Mouse (Mus musculus): ENCODE data around the gene Casq2.
A peak's percentile ranks its signal among the peaks of the same experiment; 100 is the strongest.

Casq2 gene

DNA sequence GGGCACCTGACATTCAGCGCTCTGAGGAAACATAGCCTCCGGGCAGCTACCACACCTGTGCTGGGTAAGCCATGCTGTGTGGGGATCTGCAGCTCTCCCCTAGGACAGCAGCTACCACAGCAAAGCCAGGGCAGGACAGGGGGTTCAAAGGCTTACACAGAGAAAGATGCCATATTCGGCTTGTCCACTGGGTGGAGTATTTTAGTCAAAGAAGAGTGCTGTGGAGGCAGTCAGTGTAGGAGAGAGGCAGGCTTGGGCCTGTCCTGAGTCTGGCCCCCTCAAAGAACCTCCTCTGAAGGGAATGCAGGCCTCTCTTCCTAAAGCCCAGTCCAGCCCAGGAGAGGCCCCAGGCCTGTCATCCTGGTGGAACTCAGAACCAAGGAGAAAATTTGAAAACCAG is 4.4 kb upstream of the Casq2 start:
- DNase-seq (ENCODE audit: low spot score in 2 of 2): peak; percentile 67 to 77

DNA sequence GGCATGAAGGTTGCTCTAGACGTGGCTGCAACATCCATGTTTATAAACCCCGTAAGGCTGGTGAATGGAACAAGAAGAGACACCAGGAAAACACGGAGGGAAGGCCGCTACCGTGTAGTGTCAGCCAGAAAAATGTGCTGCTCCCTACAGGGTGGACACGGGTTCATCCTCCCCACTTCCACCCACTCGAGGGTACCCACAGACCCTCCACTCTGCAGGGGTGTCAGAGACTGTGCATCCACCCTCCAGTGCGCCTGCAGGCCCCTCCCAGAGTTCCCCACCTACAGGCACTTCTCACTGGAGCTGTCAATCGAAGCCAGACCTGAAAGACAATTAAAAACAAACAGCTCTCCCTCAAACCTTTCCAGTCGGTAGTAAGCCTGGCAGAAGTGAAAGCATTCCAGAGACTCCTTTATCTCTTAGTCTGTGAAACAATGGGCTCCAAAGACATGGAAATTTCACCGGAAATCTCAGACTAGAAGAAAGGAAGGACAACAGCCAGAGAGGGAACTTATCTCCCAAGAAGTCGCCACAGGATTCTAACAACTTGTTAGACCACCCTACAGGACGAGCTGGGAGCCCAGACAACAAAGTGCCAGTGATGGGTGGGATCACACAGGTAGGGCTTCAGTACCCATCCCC is 2.5 kb upstream of the Casq2 start:
- DNase-seq (ENCODE audit: low spot score in 2 of 2): no peak

DNA sequence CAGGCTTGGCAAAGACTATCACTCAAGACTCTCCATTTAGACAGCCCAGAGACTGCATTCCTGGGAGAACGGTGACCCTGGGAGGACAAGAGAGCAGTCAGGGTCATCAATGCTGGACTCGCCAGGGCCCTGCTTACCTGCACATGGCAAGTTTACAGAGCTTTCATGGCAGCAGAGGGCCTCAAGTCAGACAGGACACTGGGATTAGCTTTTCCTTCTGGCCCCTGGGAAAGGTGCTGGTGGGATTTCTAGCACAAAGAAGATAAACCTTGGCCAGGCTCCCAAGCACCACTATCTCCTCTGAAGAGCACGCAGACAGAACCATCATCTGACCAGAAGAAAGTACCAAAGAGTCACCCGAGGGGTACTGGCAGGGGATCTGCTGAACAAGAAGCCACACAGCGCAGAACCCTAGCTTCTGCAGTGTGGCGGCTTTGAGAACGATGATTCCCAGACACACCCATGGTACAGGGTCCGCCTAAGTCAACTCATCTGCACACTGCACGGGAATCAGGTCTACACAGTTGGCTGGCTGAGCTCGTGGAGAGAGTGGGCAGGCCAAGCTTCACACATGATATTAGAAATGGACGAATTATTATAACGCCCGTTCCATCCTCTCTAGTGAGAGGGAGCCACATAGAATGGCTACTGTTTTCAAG is 1.3 kb upstream of the Casq2 start:
- DNase-seq (ENCODE audit: low spot score in 2 of 2): no peak

DNA sequence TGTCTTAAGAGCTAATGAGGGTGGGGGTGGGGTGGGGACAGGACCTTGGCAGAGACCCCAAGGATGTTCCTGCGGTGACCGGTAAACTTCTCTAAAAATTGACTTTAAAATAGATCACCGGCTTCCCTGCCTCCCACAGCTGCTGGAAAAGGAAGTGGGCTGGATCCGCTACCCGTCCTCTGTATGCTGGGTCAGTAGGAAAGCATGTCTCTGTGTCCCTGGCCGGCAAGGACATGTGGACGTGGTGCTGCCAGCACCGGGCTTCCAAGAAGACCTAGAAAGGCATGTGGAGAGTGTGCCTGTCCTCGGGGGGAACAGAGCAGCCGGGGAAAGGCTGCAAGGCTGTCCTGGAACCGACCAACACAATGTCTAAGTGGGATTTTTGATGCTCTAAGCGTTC is 496 bp upstream of the Casq2 start:
- no peak for DNase-seq (ENCODE audit: low spot score in 2 of 2)

DNA sequence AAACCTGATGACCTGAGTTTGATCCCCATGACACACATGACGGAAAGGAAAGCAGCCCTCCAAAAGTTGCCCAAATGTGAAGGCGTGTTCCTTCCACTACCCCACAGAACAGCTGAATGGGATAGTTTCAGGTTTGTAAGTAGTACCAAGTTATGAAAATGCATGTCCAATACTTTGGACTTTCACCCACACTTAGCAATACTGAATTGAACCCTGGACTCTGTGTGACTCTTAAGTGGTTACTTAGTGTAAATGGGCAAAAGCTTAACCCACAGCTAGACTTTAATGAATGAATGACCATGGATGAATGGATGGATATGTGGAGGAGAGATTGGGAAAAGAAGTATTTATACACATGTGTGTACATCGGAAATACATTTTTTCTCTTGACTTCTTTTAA is 8.6 kb downstream of the Casq2 start:
- DNase-seq (ENCODE audit: low spot score in 2 of 2): no peak

DNA sequence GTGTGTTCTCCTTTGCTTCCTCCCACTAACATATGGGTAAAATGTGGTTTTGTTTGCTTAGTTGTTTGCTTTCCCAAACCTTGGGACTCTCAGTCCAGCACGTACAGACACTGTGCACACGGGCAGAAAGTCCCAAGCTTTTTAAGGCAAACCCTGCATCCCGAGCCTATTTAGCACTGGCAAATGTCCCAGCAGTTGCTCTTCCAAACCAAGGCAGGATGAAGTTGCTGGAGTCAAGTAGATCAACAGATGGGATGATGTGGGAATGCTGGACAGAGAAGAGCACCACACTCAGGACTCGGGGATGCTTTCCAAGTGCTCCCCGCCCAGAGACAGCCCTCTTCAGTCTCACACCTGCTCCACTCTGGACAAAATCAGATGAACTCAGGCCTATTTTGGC is 9.2 kb downstream of the Casq2 start:
- no peak for DNase-seq (ENCODE audit: low spot score in 2 of 2)

DNA sequence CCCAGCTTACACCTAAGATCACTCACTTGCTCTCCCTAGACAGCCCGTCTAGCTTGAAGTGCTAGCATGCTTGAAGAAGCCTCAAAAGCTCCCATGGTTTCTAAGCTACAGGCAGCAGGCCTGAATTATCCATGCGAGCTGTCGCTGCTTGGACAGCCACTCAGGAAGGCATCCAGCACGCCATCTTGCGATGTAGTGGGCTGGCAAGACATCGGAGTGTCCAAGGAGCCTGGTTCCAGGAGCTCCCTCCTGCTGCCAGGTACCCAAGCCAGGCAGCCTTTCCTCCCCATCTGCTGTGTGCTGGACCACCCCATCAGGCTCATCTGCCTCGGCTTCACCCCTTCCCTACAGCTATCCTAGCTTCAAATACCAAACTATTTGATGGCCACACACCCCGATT is 10.2 kb downstream of the Casq2 start:
- DNase-seq (ENCODE audit: low spot score in 2 of 2): no peak

DNA sequence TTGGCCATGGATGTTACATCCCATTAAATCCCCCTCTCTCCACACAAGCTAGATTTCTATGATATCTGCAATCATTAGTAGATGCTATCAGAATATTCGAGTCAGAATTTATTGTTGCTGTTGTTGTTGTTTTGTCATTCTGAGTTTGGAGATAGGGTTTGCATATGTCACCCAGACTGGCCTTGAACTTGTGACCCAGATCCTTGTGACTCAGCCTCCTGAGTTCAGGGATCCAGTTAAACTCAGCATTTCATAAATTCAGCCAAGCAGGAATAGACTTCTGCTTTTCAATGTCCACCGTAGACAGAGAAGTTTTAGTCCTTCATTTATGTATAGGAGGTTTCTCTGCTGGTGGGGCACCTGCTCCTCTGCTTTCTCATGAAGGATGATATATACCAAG is 10.8 kb downstream of the Casq2 start:
- DNase-seq (ENCODE audit: low spot score in 2 of 2): no peak

DNA sequence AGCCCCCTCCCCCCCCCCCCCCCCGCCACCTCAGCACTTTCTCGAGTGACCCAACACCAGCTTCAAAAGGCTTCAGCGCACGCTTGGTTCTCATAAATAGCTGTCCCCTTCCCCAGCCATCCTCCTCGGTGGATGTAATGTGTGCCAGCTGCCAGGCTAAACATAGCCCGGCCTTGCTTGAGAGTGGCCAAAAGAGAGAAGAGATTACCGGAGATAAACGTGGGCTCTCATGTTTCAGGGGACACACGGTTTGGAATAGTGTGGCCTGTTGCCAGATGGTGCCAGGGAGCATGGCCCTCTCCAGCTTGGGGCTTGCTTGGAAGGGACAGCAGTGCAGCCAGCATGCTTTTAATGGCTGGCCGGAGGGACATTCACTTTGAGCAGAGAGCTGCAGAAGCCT is 13.0 kb downstream of the Casq2 start:
- no peak for DNase-seq (ENCODE audit: low spot score in 2 of 2)

DNA sequence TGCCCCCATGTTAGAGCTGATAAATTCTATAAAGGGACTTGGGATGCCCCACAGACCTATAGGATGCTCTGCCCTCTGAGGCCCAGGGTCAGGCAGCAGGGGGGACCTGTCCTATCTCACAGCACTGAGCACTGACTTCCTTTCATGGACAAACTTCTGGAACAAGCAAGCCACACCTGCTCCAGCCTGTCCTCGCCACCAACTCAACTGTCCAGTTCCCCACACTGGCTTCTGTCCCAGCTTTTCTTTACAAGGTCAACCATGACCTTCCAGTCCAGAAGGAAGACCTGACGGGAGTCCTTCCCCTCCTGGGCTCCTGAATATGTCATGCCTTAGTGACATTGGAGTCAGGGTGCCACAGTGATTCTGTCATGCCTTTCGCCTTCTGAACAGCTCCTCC is 13.6 kb downstream of the Casq2 start:
- no peak for DNase-seq (ENCODE audit: low spot score in 2 of 2)

DNA sequence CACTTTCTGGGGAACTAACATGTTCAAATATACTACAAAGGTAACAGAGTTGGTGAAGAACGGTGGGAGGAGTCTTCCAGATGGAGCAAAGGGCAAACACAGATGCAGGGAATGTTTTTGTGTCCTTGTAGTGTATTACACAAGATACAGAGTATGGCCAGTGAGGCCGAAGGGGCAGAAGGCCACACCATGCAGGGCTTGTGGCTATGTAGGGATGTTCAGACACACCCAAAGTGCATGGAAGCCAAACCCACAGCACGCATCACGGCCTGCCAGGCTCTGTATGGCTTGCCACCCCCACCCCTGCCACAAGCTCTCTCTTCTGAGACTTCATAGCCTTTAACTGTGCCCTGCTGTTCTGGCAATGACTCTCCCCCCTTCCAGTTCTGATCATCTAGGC is 15.2 kb downstream of the Casq2 start:
- DNase-seq (ENCODE audit: low spot score in 2 of 2): no peak

DNA sequence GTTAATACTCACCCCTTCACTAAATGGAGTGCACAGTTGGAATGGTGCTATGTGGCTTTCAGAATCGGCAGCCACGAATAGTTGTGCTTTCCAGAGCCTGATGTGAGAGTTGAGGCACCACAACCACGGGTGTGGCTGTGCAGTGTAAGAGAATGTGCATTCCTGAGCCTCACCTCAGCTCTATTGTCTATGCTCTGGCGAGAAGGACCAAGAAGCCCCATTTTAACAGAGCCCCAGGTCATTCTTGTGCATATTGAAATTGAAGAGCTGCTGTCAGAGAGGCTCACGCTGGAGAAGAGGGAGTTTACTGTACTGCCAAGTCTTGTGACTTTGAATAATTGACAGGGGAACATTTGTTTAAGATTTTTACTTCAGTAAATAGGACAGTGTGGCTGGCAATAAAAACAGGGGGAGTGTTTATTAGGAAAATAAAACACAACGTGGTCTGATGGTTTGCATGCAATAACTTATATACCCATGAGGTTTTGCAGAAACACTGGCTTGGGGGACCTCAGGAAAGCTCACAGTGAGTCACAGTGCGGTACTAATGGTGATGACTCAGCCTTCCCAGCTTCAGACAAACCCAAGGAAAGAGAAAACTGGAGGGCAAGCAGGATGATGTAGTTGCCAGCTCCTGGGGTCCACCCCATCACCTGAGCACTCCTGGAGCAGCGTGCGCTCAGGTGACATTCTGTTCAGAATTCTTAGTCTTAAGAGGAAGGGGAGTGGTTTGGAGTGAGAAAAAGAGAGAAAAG is 17.8 kb downstream of the Casq2 start:
- DNase-seq (ENCODE audit: low spot score in 2 of 2): no peak

DNA sequence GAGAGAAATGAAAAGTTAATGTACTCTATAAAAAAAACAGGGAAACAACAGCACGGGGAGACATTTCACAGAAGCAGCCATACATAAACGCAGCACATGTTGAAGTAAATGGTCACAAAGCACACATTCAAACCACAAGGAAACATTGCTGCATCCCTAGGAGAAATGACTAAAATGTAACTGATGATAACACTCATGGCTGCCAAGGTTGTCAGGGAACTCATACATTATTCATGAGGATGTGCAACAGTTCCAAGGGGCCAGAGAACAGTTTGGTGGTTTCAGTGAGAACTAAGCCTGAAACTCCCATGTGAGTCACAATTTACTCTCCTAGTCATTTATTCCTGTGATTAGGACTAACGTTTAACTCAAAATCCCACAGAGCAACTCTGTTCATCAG is 22.0 kb downstream of the Casq2 start:
- no peak for DNase-seq (ENCODE audit: low spot score in 2 of 2)

DNA sequence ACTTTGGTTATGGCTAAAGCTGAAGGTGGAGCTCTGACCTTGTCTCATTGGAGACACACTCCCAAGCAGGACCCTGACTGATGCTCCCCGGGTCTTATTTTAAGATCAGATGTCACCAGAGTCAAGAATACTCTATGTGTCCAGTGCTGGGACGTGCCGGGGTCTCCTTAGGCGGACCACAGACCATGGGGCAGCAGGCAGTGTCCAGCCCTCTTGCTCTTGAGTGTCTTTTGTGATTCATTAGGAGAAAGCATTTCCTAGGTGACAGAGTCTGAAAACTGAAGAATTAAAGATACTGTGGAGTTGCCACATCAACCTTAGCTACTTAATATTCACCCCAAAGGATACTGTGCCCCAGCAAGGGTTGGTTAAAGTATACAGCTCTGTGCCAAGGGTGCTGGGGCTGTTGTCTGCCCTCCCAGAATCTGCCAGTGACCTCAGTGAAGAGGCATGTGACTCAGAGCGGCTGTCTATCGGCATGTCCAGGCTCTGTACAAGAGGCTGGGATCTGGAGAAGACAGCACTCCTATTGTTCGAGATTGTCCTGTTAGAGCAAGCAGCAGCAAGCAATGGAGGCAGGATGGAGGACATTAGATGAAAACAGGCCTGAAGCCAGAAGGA is 25.9 kb downstream of the Casq2 start:
- DNase-seq (ENCODE audit: low spot score in 2 of 2): no peak

DNA sequence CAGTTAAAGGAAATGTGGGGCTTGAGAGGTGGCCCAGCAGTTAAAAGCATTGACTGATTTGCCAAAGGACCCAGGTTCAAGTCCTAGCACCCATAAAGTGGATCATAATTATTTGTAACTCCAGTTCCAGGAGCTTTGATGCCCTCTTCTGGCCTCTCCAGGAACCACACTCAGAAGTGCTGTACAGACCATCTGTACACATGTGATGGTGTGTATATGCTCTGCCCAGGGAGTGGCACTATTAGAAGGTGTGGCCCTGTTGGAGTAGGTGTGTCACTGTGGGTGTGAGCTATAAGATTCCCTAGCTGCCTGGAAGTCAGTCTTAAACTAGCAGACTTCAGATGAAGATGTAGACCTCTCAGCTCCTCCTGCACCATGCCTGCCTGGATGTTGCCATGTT is 34.7 kb downstream of the Casq2 start:
- no peak for DNase-seq (ENCODE audit: low spot score in 2 of 2)

DNA sequence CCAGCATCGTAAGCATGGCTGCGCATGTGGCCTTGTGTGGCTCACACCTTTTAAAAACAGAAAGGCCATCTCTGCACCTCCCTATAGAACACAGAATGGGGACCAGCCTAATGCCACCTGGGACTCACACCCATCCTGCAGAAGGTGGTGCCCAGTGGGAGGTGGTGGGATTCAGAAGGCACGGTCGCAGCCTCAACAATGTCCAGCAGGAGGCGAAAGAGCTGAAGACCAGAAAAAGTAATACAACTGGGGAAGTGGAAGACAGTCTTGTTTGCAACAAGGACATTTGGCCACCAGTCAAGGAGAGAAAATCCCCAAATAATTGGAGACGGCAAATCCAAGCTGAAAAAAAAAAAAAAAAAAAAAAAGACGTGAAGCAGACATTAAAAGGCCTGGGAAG is 35.8 kb downstream of the Casq2 start:
- DNase-seq (ENCODE audit: low spot score in 2 of 2): no peak

DNA sequence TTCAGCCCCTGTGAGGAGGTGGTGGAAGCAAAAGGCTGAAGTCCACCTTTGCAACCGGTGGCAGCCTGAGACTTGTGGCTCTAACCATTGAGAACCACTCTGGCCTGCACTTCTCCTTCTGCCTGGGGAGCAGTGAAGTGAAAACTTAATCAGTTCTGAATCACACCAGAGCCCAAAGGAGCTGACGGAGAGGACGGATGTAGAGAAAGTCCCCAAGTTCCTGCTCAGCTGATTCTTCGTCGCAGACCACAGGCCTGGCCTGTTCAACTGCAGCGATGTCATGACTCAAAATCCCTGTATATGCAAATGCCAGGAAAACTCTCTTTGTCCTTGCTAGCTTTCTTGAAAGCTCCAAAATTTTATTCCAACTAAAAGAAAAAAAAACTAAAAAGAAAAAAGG is 37.4 kb downstream of the Casq2 start:
- DNase-seq (ENCODE audit: low spot score in 2 of 2): no peak

DNA sequence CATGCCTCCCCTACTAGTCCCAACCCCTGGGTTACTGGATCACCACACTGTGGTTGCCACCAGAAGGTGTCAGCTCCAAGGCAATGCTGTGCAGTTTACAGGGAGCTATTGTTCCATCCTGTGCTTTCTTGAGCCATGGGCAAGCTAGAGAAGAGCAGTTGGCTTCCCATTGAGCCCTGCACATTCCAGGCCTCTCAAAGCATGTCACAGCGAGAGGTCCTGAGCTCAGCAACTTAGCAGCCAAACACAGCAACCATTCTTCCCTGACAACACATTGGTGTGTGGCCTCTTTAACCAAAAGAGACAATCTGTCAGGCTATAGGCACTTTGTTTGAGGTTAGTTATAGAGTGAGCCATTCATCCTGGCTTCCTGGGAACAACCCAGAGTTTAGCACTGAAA is 39.3 kb downstream of the Casq2 start:
- no peak for DNase-seq (ENCODE audit: low spot score in 2 of 2)

DNA sequence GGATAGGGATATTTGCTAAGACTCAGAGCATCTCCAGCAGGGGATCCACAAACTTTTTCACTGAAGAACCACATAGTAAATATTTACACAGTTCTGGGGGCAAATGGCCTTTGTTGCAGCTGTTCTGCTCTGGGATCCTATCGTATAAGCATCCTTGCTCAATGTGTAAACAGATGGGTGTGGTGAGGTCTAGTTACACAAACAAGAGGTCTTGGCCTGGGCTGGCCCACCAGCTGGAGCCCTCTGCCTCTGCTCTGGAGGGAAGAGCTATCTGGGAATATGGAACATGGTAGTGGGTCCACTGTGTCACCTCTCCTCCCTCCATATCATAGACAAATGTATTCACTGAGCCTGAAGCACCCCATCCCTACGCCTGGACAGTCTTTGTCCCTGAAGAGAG is 40.9 kb downstream of the Casq2 start:
- no peak for DNase-seq (ENCODE audit: low spot score in 2 of 2)

DNA sequence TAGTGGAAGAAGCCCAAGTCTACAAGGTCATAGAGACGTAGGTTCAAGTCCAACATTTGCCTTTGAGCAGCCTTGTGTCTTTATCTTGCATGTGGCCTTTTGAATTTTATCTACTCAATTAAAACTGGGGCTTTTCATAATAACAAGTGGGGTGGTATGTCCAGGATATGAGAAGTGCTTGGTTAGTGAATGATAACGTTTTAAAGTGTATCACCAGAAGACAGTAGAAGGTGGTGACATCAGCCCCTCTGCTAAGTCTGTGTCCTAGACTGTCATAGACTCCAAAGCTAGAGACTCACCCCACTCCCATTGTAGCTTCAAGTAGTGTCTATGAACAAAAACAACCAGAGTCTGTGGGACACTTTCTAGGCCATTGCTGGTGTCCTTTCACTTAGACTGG is 42.0 kb downstream of the Casq2 start:
- DNase-seq (ENCODE audit: low spot score in 2 of 2): no peak

DNA sequence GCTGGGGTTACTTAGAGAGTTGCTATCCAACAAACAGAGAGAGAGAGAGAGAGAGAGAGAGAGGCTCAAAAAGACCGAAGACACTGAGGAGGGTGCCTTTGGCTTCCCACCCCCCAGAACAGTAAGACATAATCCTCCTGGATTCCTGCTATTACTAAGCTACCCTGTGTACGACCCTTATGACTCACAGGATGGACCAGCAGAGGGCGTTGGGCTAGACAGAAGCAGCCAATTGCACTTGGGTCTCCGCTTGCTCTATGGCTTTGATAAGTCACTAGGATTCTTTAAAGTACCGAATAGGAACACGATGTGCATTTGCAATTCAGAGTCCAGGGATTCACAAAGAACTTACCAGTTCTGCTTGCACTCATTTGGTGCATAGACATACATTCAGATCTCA is 44.3 kb downstream of the Casq2 start:
- DNase-seq (ENCODE audit: low spot score in 2 of 2): no peak

DNA sequence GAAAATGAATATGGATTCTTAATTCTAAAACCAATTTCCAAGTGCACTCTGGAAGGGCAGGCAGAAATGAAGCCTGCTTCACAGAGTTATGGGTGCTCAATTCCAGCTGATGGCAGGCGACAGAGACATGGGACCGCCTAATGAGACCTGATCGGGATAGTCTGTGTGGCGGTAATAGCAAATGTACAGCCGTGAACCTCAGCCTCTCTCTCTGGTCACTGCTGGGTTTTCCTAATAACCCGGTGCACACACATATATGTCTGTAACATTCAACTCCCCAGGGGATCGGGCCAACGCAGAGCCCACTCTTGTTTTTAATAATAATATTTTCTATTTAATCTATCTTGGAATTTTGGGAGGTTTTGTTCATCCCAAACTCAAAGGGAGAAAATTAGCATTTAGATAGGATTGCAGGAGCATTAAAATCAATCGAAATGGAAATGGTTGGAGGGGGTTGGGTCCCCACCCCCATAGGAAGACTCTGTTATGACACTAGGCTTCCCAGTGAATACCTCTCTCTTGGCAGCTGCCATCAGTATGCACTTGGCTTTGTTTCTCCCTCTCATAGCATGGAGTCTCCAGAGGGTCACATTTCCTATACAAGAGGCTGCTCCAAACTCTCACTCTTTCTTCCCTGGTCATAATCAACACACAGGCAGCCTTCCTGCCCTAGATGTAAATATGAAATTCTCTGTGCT is 45.6 kb downstream of the Casq2 start:
- DNase-seq (ENCODE audit: low spot score in 2 of 2): no peak

Measured in frontal cortex, postnatal 36 days (tissue).